ENCODE assay signal across 19 mouse cellular contexts in the genomic region with DNA sequence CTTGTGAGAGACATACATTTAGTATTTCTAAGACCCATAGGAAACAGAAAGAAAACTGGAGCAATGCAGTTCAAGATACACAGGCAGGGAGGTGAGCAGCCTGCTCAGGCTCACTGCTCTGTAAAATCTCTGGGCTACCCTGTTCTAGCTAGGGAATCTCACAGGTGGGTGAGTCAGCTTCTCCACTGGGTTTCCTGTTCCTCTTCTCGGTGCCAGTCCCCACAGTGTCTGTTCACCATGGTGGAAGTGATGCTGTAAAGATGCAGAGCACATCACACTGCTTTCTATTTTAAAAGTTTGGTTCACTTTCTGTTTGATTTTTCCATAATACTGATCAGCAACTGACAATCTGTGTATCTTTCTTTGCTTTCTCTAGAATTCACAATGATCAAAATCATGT. TPM values are rescaled to one million over a fixed set of nuclear protein-coding genes. Genes with fewer than 3 reads are reported as not detected.
"Had no signal": no experiment of that assay in that cellular context is flagged by ENCODE, and none has a peak within 500 bp of the region (broad histone marks: within the 10 kb centered on the region; RNA-seq: fewer than 3 reads in every experiment).

No protein-coding gene starts in this region.

- H3K4me1 ChIP-seq: limb, embryonic 13.5 days; liver, embryonic 15.5 days had no signal

- H3K9ac ChIP-seq: limb, embryonic 13.5 days; liver, embryonic 15.5 days; neural tube, embryonic 13.5 days had no signal

- H3K9me3 ChIP-seq: limb, embryonic 13.5 days; liver, embryonic 15.5 days; megakaryocyte, embryonic 14.5 days; neural tube, embryonic 13.5 days had no signal

- H3K36me3 ChIP-seq: limb, embryonic 13.5 days; liver, embryonic 15.5 days; neural tube, embryonic 13.5 days had no signal

- ATAC-seq: lung, postnatal 0 days; midbrain, embryonic 16.5 days had no signal

- H3K27ac ChIP-seq: layer of hippocampus, adult 2 months; limb, embryonic 13.5 days; liver, embryonic 15.5 days; neural tube, embryonic 13.5 days had no signal

- H3K27me3 ChIP-seq: limb, embryonic 13.5 days; liver, embryonic 15.5 days; megakaryocyte, embryonic 14.5 days; neural tube, embryonic 13.5 days had no signal

- DNase-seq: kidney, postnatal 10 days; kidney, postnatal 4 days; left cerebral cortex, postnatal 4 days; lung, adult 2 months; lung, postnatal 36 days; right cerebral cortex, postnatal 14 days; thymus, postnatal 4 days had no signal

- H3K4me3 ChIP-seq: layer of hippocampus, adult 2 months; limb, embryonic 13.5 days; liver, embryonic 15.5 days; megakaryocyte, embryonic 14.5 days; neural tube, embryonic 13.5 days had no signal

- H3K4me2 ChIP-seq: limb, embryonic 13.5 days; liver, embryonic 15.5 days; midbrain, embryonic 11.5 days; neural tube, embryonic 13.5 days had no signal

RNA-seq across cellular contexts. Expression of gene Calca, which starts 35.2 kb away (rescaled TPM):
- total RNA-seq: liver, adult 2 months had no signal
- polyA plus RNA-seq: liver, adult 2 months had no signal

RNA-seq across cellular contexts. Expression of gene Calcb, which starts 47.0 kb away (rescaled TPM):
- total RNA-seq: left cerebral cortex, postnatal 10 days; liver, adult 2 months had no signal
- polyA plus RNA-seq: kidney, embryonic 14.5 days; liver, adult 2 months; liver, embryonic 15.5 days; midbrain, embryonic 11.5 days; spleen, adult 2 months had no signal
